Mouse (Mus musculus): ENCODE measurements around the gene Gak. TPM values are rescaled to one million over a fixed set of nuclear protein-coding genes. Genes with fewer than 3 reads are reported as not detected.

The Gak gene
- total and polyA plus RNA-seq, 3 experiments, result 49.9 to 67.3 (median 65.2) TPM

- H3K27ac ChIP-seq (ENCODE audit: insufficient read depth, low read depth), result no peak overlapping the region
- H3K36me3 ChIP-seq (replicated peaks in 1 of 2; ENCODE audit: control insufficient read depth in 1 of 2, insufficient read depth in 1 of 2, low read length in 1 of 2), result peaks cover 39 to 59% of the 10 kb centered on the region in 2 experiments
- dilution Hi-C loops (cut with MboI; ENCODE audit: extremely low pct_ligation_motif_present, extremely low pct_unique_long_range_greater_than_20kb, low sequenced_read_pairs), result no loop called here
- H3K4me1 ChIP-seq (ENCODE audit: control insufficient read depth in 1 of 2, insufficient read depth in 2 of 2), result no peaks in the 10 kb centered on the region
- no peaks in the 10 kb centered on the region for H3K79me2 ChIP-seq (replicated peaks; ENCODE audit: control insufficient read depth, extremely low read depth, insufficient read depth, poor library complexity, severe bottlenecking)
- DNase-seq (ENCODE audit: extremely low read depth), result no peak
- H3K4me3 ChIP-seq (replicated peaks in 1 of 3; ENCODE audit: low read depth in 2 of 3, low read length in 2 of 3, poor library complexity in 1 of 3), result no peak overlapping the region
- no peaks in the 10 kb centered on the region for H3K9me3 ChIP-seq (replicated peaks; ENCODE audit: low read length)
- H3K27me3 ChIP-seq (replicated peaks), result no peaks in the 10 kb centered on the region
- H3K4me2 ChIP-seq (ENCODE audit: insufficient read depth, low read depth, poor library complexity, severe bottlenecking), result no peak overlapping the region
- TF ChIP-seq RCOR1 (conservative IDR thresholded peaks at IDR 0.05; ENCODE audit: low read depth, low read length) (no peak), MAFK (IDR thresholded peaks at IDR 0.05; ENCODE audit: insufficient replicate concordance, low read length) (no peak), JUND (conservative IDR thresholded peaks at IDR 0.05; ENCODE audit: low read depth, low read length) (no peak), PAX5 (IDR thresholded peaks at IDR 0.05; ENCODE audit: low read length) (no peak), NELFE (IDR thresholded peaks at IDR 0.05; ENCODE audit: low read depth, low read length) (no peak), ZKSCAN1 (IDR thresholded peaks at IDR 0.05; ENCODE audit: borderline replicate concordance, low read depth, low read length) (no peak), CTCF (conservative IDR thresholded peaks at IDR 0.05 in 1 of 2, IDR thresholded peaks at IDR 0.05 in 1 of 2; ENCODE audit: low read depth in 2 of 2, low read length in 2 of 2) (no peak)
- in situ Hi-C loops (cut with MboI; ENCODE audit: low pct_ligation_motif_present, low pct_unique_long_range_greater_than_20kb, low sequenced_read_pairs), result no loop called here
- no peak overlapping the region for H3K9ac ChIP-seq (ENCODE audit: insufficient read depth, low read depth)
Measured at GRCm38 (mm10) chr5:108565381-108565780, 64.2 kb downstream of the Gak start.

- no peaks in the 10 kb centered on the region for H3K27me3 ChIP-seq (replicated peaks)
- in situ Hi-C loops (cut with MboI; ENCODE audit: low pct_ligation_motif_present, low pct_unique_long_range_greater_than_20kb, low sequenced_read_pairs) (no loop called here), dilution Hi-C loops (cut with MboI; ENCODE audit: extremely low pct_ligation_motif_present, extremely low pct_unique_long_range_greater_than_20kb, low sequenced_read_pairs) (no loop called here)
- no peaks in the 10 kb centered on the region for H3K4me1 ChIP-seq (ENCODE audit: control insufficient read depth in 1 of 2, insufficient read depth in 2 of 2)
- no peaks in the 10 kb centered on the region for H3K79me2 ChIP-seq (replicated peaks; ENCODE audit: control insufficient read depth, extremely low read depth, insufficient read depth, poor library complexity, severe bottlenecking)
- TF ChIP-seq CHD2 (IDR thresholded peaks at IDR 0.05; ENCODE audit: low read length) (no peak), RCOR1 (conservative IDR thresholded peaks at IDR 0.05; ENCODE audit: low read depth, low read length) (no peak), HCFC1 (IDR thresholded peaks at IDR 0.05; ENCODE audit: low read depth, low read length) (no peak)
- no peak overlapping the region for H3K27ac ChIP-seq (ENCODE audit: insufficient read depth, low read depth)
- no peak for DNase-seq (ENCODE audit: extremely low read depth)
- H3K36me3 ChIP-seq (replicated peaks in 1 of 2; ENCODE audit: control insufficient read depth in 1 of 2, insufficient read depth in 1 of 2, low read length in 1 of 2), result peaks cover 28 to 48% of the 10 kb centered on the region in 2 experiments
- no peak overlapping the region for H3K4me2 ChIP-seq (ENCODE audit: insufficient read depth, low read depth, poor library complexity, severe bottlenecking)
- no peak overlapping the region for H3K9ac ChIP-seq (ENCODE audit: insufficient read depth, low read depth)
- H3K4me3 ChIP-seq (replicated peaks in 1 of 3; ENCODE audit: low read depth in 2 of 3, low read length in 2 of 3, poor library complexity in 1 of 3), result no peak overlapping the region
- H3K9me3 ChIP-seq (replicated peaks; ENCODE audit: low read length), result no peaks in the 10 kb centered on the region
Measured at GRCm38 (mm10) chr5:108564346-108564745, 65.2 kb downstream of the Gak start.

- Histone ChIP-seq H3K9me3 (replicated peaks; ENCODE audit: low read length) (no peaks in the 10 kb centered on the region), H3K27ac (ENCODE audit: insufficient read depth, low read depth) (no peak overlapping the region), H3K27me3 (replicated peaks) (no peaks in the 10 kb centered on the region), H3K9ac (ENCODE audit: insufficient read depth, low read depth) (no peak overlapping the region), H3K36me3 (replicated peaks in 1 of 2; ENCODE audit: control insufficient read depth in 1 of 2, insufficient read depth in 1 of 2, low read length in 1 of 2) (peaks cover 12 to 30% of the 10 kb centered on the region in 2 experiments), H3K4me3 (replicated peaks in 1 of 3; ENCODE audit: low read depth in 2 of 3, low read length in 2 of 3, poor library complexity in 1 of 3) (no peak overlapping the region), H3K4me1 (ENCODE audit: control insufficient read depth in 1 of 2, insufficient read depth in 2 of 2) (no peaks in the 10 kb centered on the region), H3K79me2 (replicated peaks; ENCODE audit: control insufficient read depth, extremely low read depth, insufficient read depth, poor library complexity, severe bottlenecking) (no peaks in the 10 kb centered on the region), H3K4me2 (ENCODE audit: insufficient read depth, low read depth, poor library complexity, severe bottlenecking) (no peak overlapping the region)
- in situ Hi-C loops (cut with MboI; ENCODE audit: low pct_ligation_motif_present, low pct_unique_long_range_greater_than_20kb, low sequenced_read_pairs), result no loop called here
- no peak for TF ChIP-seq ZC3H11A (IDR thresholded peaks at IDR 0.05; ENCODE audit: low read depth, low read length)
- no peak for TF ChIP-seq MEF2A (IDR thresholded peaks at IDR 0.05; ENCODE audit: borderline replicate concordance, low read depth, low read length)
- no peak for TF ChIP-seq GABPA (IDR thresholded peaks at IDR 0.05; ENCODE audit: insufficient replicate concordance, low read depth, low read length)
- no peak for TF ChIP-seq RCOR1 (conservative IDR thresholded peaks at IDR 0.05; ENCODE audit: low read depth, low read length)
- TF ChIP-seq MAFK (IDR thresholded peaks at IDR 0.05; ENCODE audit: insufficient replicate concordance, low read length), result no peak
- no peak for TF ChIP-seq POLR2AphosphoS2 (IDR thresholded peaks at IDR 0.05; ENCODE audit: low read depth, low read length)
- TF ChIP-seq CHD1 (IDR thresholded peaks at IDR 0.05; ENCODE audit: low read depth, low read length), result no peak
- no peak for TF ChIP-seq TBP (conservative IDR thresholded peaks at IDR 0.05; ENCODE audit: low read depth, low read length)
- TF ChIP-seq USF1 (IDR thresholded peaks at IDR 0.05; ENCODE audit: low read depth, low read length), result no peak
- no peak for TF ChIP-seq NELFE (IDR thresholded peaks at IDR 0.05; ENCODE audit: low read depth, low read length)
- no peak for TF ChIP-seq MYC (IDR thresholded peaks at IDR 0.05; ENCODE audit: low read depth, low read length)
- TF ChIP-seq UBTF (IDR thresholded peaks at IDR 0.05; ENCODE audit: low read depth, low read length), result no peak
- TF ChIP-seq TCF12 (IDR thresholded peaks at IDR 0.05; ENCODE audit: low read depth, low read length), result no peak
- no peak for TF ChIP-seq NRF1 (IDR thresholded peaks at IDR 0.05; ENCODE audit: low read depth, low read length)
- DNase-seq (ENCODE audit: extremely low read depth), result no peak
- dilution Hi-C loops (cut with MboI; ENCODE audit: extremely low pct_ligation_motif_present, extremely low pct_unique_long_range_greater_than_20kb, low sequenced_read_pairs), result no loop called here
Measured at GRCm38 (mm10) chr5:108562483-108562882, 67.1 kb downstream of the Gak start.

All from CH12.LX (cell line).